In genomic region chr15:100722564-100722963, GRCm38 (mm10) we compare ENCODE assay signal across 24 mouse cellular contexts. TPM values are rescaled to one million over a fixed set of nuclear protein-coding genes. Genes with fewer than 3 reads are reported as not detected.
DNase-seq lines count a peak whose midpoint lies in the region; ATAC-seq and TF ChIP-seq lines count a peak whose summit lies in the region.
"Had no signal": no experiment of that assay in that cellular context is flagged by ENCODE, and none has a peak within 500 bp of the region (broad histone marks: within the 10 kb centered on the region; RNA-seq: fewer than 3 reads in every experiment).

No protein-coding gene starts in this region.

- peak; percentile 5 for DNase-seq in thymus, postnatal 4 days
- DNase-seq in thymus, postnatal 10 days (ENCODE audit: low spot score in 2 of 2): no peak
- DNase-seq in stomach, postnatal 0 days (ENCODE audit: low spot score): peak; percentile 54
- no peak for DNase-seq in layer of hippocampus, adult 8-10 months (ENCODE audit: low spot score in 2 of 2)
- DNase-seq in embryonic facial prominence, embryonic 10.5 days (ENCODE audit: low spot score): no peak
- DNase-seq in heart, adult 11 months: no peak
- DNase-seq: adrenal gland, adult 8-10 months; cerebellum, adult 11 months; cerebellum, adult 2 months; cerebellum, adult 9-11 months; cerebellum, postnatal 25 days; gastrocnemius, postnatal 25 days had no signal

- no peak for TF ChIP-seq EP300 in stomach, postnatal 0 days (optimal IDR thresholded peaks at IDR 0.05)

- H3K27ac ChIP-seq in intestine, embryonic 16.5 days (ENCODE audit: low read length): peak overlapping the region; percentile 71
- no peak overlapping the region for H3K27ac ChIP-seq in stomach, embryonic 14.5 days (ENCODE audit: low read length)
- peak overlapping the region; percentile 45; the same call in 1 of the 2 replicates for H3K27ac ChIP-seq in stomach, postnatal 0 days (replicated peaks)
- H3K27ac ChIP-seq in embryonic facial prominence, embryonic 10.5 days (replicated peaks): no peak overlapping the region
- H3K27ac ChIP-seq: embryonic facial prominence, embryonic 13.5 days; forebrain, embryonic 10.5 days; forebrain, embryonic 13.5 days; hindbrain, embryonic 12.5 days; hindbrain, embryonic 15.5 days had no signal

- H3K4me1 ChIP-seq in intestine, embryonic 16.5 days (ENCODE audit: control insufficient read depth, insufficient read depth, low read length): 0 out of 2 replicates have a peak, but pooled peaks cover 8% of the 10 kb centered on the region
- H3K4me1 ChIP-seq in stomach, embryonic 14.5 days (ENCODE audit: control insufficient read depth, insufficient read depth, low read length): no peaks in the 10 kb centered on the region
- H3K4me1 ChIP-seq in stomach, postnatal 0 days (replicated peaks; ENCODE audit: control insufficient read depth, insufficient read depth): no peaks in the 10 kb centered on the region
- H3K4me1 ChIP-seq in embryonic facial prominence, embryonic 10.5 days: no peaks in the 10 kb centered on the region
- H3K4me1 ChIP-seq: embryonic facial prominence, embryonic 13.5 days; forebrain, embryonic 13.5 days; hindbrain, embryonic 12.5 days; hindbrain, embryonic 15.5 days had no signal

- no peaks in the 10 kb centered on the region for H3K9me3 ChIP-seq in intestine, embryonic 16.5 days (ENCODE audit: control insufficient read depth, low read length)
- H3K9me3 ChIP-seq in stomach, embryonic 14.5 days (ENCODE audit: control insufficient read depth, low read depth, low read length): no peaks in the 10 kb centered on the region
- no peaks in the 10 kb centered on the region for H3K9me3 ChIP-seq in stomach, postnatal 0 days (ENCODE audit: control insufficient read depth, low read length)
- no peaks in the 10 kb centered on the region for H3K9me3 ChIP-seq in embryonic facial prominence, embryonic 10.5 days
- H3K9me3 ChIP-seq: embryonic facial prominence, embryonic 13.5 days; forebrain, embryonic 10.5 days; hindbrain, embryonic 12.5 days; hindbrain, embryonic 15.5 days had no signal

- H3K27me3 ChIP-seq in intestine, embryonic 16.5 days (replicated peaks; ENCODE audit: control insufficient read depth, insufficient read depth, low read length): no peaks in the 10 kb centered on the region
- H3K27me3 ChIP-seq in stomach, embryonic 14.5 days (ENCODE audit: control insufficient read depth, insufficient read depth, low read length): no peaks in the 10 kb centered on the region
- H3K27me3 ChIP-seq in stomach, postnatal 0 days (ENCODE audit: control insufficient read depth, insufficient read depth, low read length): no peaks in the 10 kb centered on the region
- H3K27me3 ChIP-seq in embryonic facial prominence, embryonic 10.5 days (replicated peaks; ENCODE audit: low read depth, poor library complexity, severe bottlenecking): peaks cover 12% of the 10 kb centered on the region

- WGBS in intestine, embryonic 16.5 days: 58% methylated on average over 6 of the region's 6 CpGs
- 50% methylated on average over 6 of the region's 6 CpGs for WGBS in stomach, embryonic 14.5 days
- WGBS in stomach, postnatal 0 days: 55% methylated on average over 6 of the region's 6 CpGs
- 76% methylated on average over 6 of the region's 6 CpGs for WGBS in embryonic facial prominence, embryonic 10.5 days

- no peak overlapping the region for H3K9ac ChIP-seq in intestine, embryonic 16.5 days (ENCODE audit: low read depth, low read length)
- no peak overlapping the region for H3K9ac ChIP-seq in stomach, embryonic 14.5 days (replicated peaks; ENCODE audit: low read depth, low read length)
- no peak overlapping the region for H3K9ac ChIP-seq in stomach, postnatal 0 days (ENCODE audit: low read length)
- H3K9ac ChIP-seq: embryonic facial prominence, embryonic 13.5 days; forebrain, embryonic 13.5 days; hindbrain, embryonic 12.5 days; hindbrain, embryonic 15.5 days had no signal

- H3K4me3 ChIP-seq in intestine, embryonic 16.5 days (ENCODE audit: low read length): no peak overlapping the region
- no peak overlapping the region for H3K4me3 ChIP-seq in stomach, embryonic 14.5 days (ENCODE audit: low read depth, low read length)
- no peak overlapping the region for H3K4me3 ChIP-seq in stomach, postnatal 0 days (ENCODE audit: low read depth, low read length)
- no peak overlapping the region for H3K4me3 ChIP-seq in embryonic facial prominence, embryonic 10.5 days
- H3K4me3 ChIP-seq: embryonic facial prominence, embryonic 13.5 days; forebrain, embryonic 10.5 days; forebrain, embryonic 13.5 days; hindbrain, embryonic 12.5 days; hindbrain, embryonic 15.5 days had no signal

- no peak for TF ChIP-seq CTCF in stomach, postnatal 0 days (IDR thresholded peaks at IDR 0.05; ENCODE audit: low read depth)

- H3K4me2 ChIP-seq in intestine, embryonic 16.5 days (ENCODE audit: low read depth, low read length): peak overlapping the region; percentile 23; the same call in 1 of the 2 replicates
- H3K4me2 ChIP-seq in stomach, embryonic 14.5 days (replicated peaks; ENCODE audit: low read depth, low read length): no peak overlapping the region
- H3K4me2 ChIP-seq in stomach, postnatal 0 days (replicated peaks; ENCODE audit: low read depth): no peak overlapping the region
- H3K4me2 ChIP-seq: embryonic facial prominence, embryonic 13.5 days; forebrain, embryonic 13.5 days; heart, embryonic 11.5 days; hindbrain, embryonic 12.5 days; hindbrain, embryonic 15.5 days had no signal

- no peaks in the 10 kb centered on the region for H3K36me3 ChIP-seq in intestine, embryonic 16.5 days (ENCODE audit: control insufficient read depth, insufficient read depth, low read length)
- H3K36me3 ChIP-seq in stomach, embryonic 14.5 days (ENCODE audit: control insufficient read depth, insufficient read depth, low read length): no peaks in the 10 kb centered on the region
- no peaks in the 10 kb centered on the region for H3K36me3 ChIP-seq in stomach, postnatal 0 days (ENCODE audit: control insufficient read depth, insufficient read depth, low read length)
- H3K36me3 ChIP-seq in embryonic facial prominence, embryonic 10.5 days (replicated peaks): no peaks in the 10 kb centered on the region
- H3K36me3 ChIP-seq: embryonic facial prominence, embryonic 13.5 days; forebrain, embryonic 10.5 days; hindbrain, embryonic 12.5 days; hindbrain, embryonic 15.5 days had no signal

- ATAC-seq in intestine, embryonic 16.5 days: peak; percentile 62
- 0 out of 2 replicates have a peak, but pooled peaks have one; percentile 28 for ATAC-seq in stomach, embryonic 14.5 days (ENCODE audit: insufficient number of reproducible peaks, insufficient read depth, low FRiP score, low read depth)
- ATAC-seq in stomach, postnatal 0 days (ENCODE audit: low FRiP score, low TSS enrichment): peak; percentile 72
- ATAC-seq: activated CD4-positive, CD25-positive, alpha-beta regulatory T cell, adult 4 months; CD4-positive, CD25-positive, alpha-beta regulatory T cell, adult 4 months; forebrain, embryonic 13.5 days; forebrain, embryonic 16.5 days had no signal

RNA-seq across cellular contexts. Expression of gene Galnt6, which starts 6.6 kb away (rescaled TPM):
- polyA plus RNA-seq in intestine, embryonic 16.5 days (2015; fragmentation: Nextera tagmentation; extraction: Ambion mirVana): 7.6 and 8.8 TPM in 2 replicates
- 3.0 and 3.3 TPM in 2 replicates for polyA plus RNA-seq in stomach, embryonic 14.5 days (2014; fragmentation: Nextera tagmentation; extraction: Ambion mirVana)
- 9.5 and 11.0 TPM in 2 replicates for polyA plus RNA-seq in stomach, postnatal 0 days (2015; fragmentation: Nextera tagmentation; extraction: Ambion mirVana)
- total RNA-seq in layer of hippocampus, adult 8-10 months (2022): 10 to 100 TPM in 2 of 4 experiments, 1 to 10 TPM in 2; 8.8 to 14.4 (median 11.5) TPM
- 0.05 and 0.16 TPM in 2 replicates for polyA plus RNA-seq in embryonic facial prominence, embryonic 10.5 days (2016; fragmentation: Nextera tagmentation; extraction: Ambion mirVana)
- polyA plus RNA-seq: forebrain, embryonic 10.5 days had no signal

RNA-seq across cellular contexts. Expression of gene Cela1, which starts 34.8 kb away (rescaled TPM):
- 180 and 240 TPM in 2 replicates for polyA plus RNA-seq in intestine, embryonic 16.5 days (2015; fragmentation: Nextera tagmentation; extraction: Ambion mirVana)
- 6.2 and 25.7 TPM in 2 replicates for polyA plus RNA-seq in stomach, embryonic 14.5 days (2014; fragmentation: Nextera tagmentation; extraction: Ambion mirVana)
- 22.3 and 24.1 TPM in 2 replicates for polyA plus RNA-seq in stomach, postnatal 0 days (2015; fragmentation: Nextera tagmentation; extraction: Ambion mirVana)
- total RNA-seq in layer of hippocampus, adult 8-10 months (2022): 1 to 10 TPM in 3 of 4 experiments, under 1 TPM in 1; 0.68 to 7.5 (median 5.7) TPM
- 1.7 and 2.2 TPM in 2 replicates for polyA plus RNA-seq in embryonic facial prominence, embryonic 10.5 days (2016; fragmentation: Nextera tagmentation; extraction: Ambion mirVana)
- total RNA-seq: gastrocnemius, postnatal 25 days had no signal

RNA-seq across cellular contexts. Expression of gene Slc4a8, which starts 39.0 kb away (rescaled TPM):
- 3.2 and 4.5 TPM in 2 replicates for polyA plus RNA-seq in intestine, embryonic 16.5 days (2015; fragmentation: Nextera tagmentation; extraction: Ambion mirVana)
- 5.6 and 5.7 TPM in 2 replicates for polyA plus RNA-seq in stomach, embryonic 14.5 days (2014; fragmentation: Nextera tagmentation; extraction: Ambion mirVana)
- polyA plus RNA-seq in stomach, postnatal 0 days (2015; fragmentation: Nextera tagmentation; extraction: Ambion mirVana): 2.2 TPM in 2 replicates
- total RNA-seq in layer of hippocampus, adult 8-10 months (2022): 10 to 100 TPM; 67.0 to 90.0 (median 75.9) TPM
- 9.0 and 10.2 TPM in 2 replicates for polyA plus RNA-seq in embryonic facial prominence, embryonic 10.5 days (2016; fragmentation: Nextera tagmentation; extraction: Ambion mirVana)

RNA-seq across cellular contexts. Expression of gene Bin2, which starts 53.2 kb away (rescaled TPM):
- polyA plus RNA-seq in intestine, embryonic 16.5 days (2015; fragmentation: Nextera tagmentation; extraction: Ambion mirVana): 8.0 and 9.2 TPM in 2 replicates
- polyA plus RNA-seq in stomach, embryonic 14.5 days (2014; fragmentation: Nextera tagmentation; extraction: Ambion mirVana): 3.2 and 6.6 TPM in 2 replicates
- polyA plus RNA-seq in stomach, postnatal 0 days (2015; fragmentation: Nextera tagmentation; extraction: Ambion mirVana): 1.3 and 2.3 TPM in 2 replicates
- 10 to 100 TPM in 2 of 4 experiments, 1 to 10 TPM in 2; 4.5 to 15.9 (median 9.7) TPM for total RNA-seq in layer of hippocampus, adult 8-10 months (2022)
- 2.1 and 4.0 TPM in 2 replicates for polyA plus RNA-seq in embryonic facial prominence, embryonic 10.5 days (2016; fragmentation: Nextera tagmentation; extraction: Ambion mirVana)
- polyA plus RNA-seq: C2C12 had no signal

Comparison
In these comparisons a context has a peak if more than half of its experiments do, and no peak if none do; other contexts are left out.
1. DNase-seq: peak in thymus, postnatal 4 days (single experiment) and stomach, postnatal 0 days (single experiment); none in thymus, postnatal 10 days (0 of 2), layer of hippocampus, adult 8-10 months (0 of 2), embryonic facial prominence, embryonic 10.5 days (single experiment) and heart, adult 11 months (single experiment).
2. H3K27ac ChIP-seq: peak in intestine, embryonic 16.5 days (single experiment) and stomach, postnatal 0 days (single experiment); none in stomach, embryonic 14.5 days (single experiment) and embryonic facial prominence, embryonic 10.5 days (single experiment).
3. Peak in every context shown above with its lines, with median percentiles within 50 percentile points of each other: ATAC-seq.